Mouse (Mus musculus): ENCODE results near the gene Pnn. TPM values are rescaled to one million over a fixed set of nuclear protein-coding genes. Genes with fewer than 3 reads are reported as not detected.
A peak's percentile ranks its signal among the peaks of the same experiment; 100 is the strongest.

Pnn gene
- polyA plus RNA-seq, 1 experiment from 2014 or later, result 108 TPM

- H3K4me2 ChIP-seq (replicated peaks; ENCODE audit: low read depth, low read length), result peak overlapping the region; percentile 50
- no peaks in the 10 kb centered on the region for H3K9me3 ChIP-seq (ENCODE audit: control insufficient read depth, low read length)
- ATAC-seq (ENCODE audit: low FRiP score, low TSS enrichment), result no peak
- peaks cover 28% of the 10 kb centered on the region for H3K36me3 ChIP-seq (ENCODE audit: control insufficient read depth, insufficient read depth, low read length)
- H3K27me3 ChIP-seq (ENCODE audit: control insufficient read depth, insufficient read depth, low read length), result no peaks in the 10 kb centered on the region
- H3K4me3 ChIP-seq (ENCODE audit: low read length), result peak overlapping the region; percentile 99
- 87% methylated on average over 3 of the region's 3 CpGs for WGBS
- H3K4me1 ChIP-seq (ENCODE audit: control insufficient read depth, insufficient read depth, low read length), result peaks cover 4% of the 10 kb centered on the region; the same call in 1 of the 2 replicates
- H3K27ac ChIP-seq (ENCODE audit: low read depth, low read length), result no peak overlapping the region
- H3K9ac ChIP-seq (ENCODE audit: low read depth, low read length), result no peak overlapping the region
These were observed 908 bp upstream of the Pnn start for GRCm38 (mm10) chr12:59065776-59066175.

GRCm38 (mm10) chr12:59067095-59067494, 411 bp downstream of the Pnn start:
- Histone ChIP-seq H3K9ac (ENCODE audit: low read depth, low read length) (peak overlapping the region; percentile 100), H3K27ac (ENCODE audit: low read depth, low read length) (peak overlapping the region; percentile 88), H3K4me1 (ENCODE audit: control insufficient read depth, insufficient read depth, low read length) (peaks cover 4% of the 10 kb centered on the region; the same call in 1 of the 2 replicates), H3K4me3 (ENCODE audit: low read length) (peak overlapping the region; percentile 99), H3K9me3 (ENCODE audit: control insufficient read depth, low read length) (no peaks in the 10 kb centered on the region), H3K36me3 (ENCODE audit: control insufficient read depth, insufficient read depth, low read length) (peaks cover 41% of the 10 kb centered on the region), H3K4me2 (replicated peaks; ENCODE audit: low read depth, low read length) (peak overlapping the region; percentile 76), H3K27me3 (ENCODE audit: control insufficient read depth, insufficient read depth, low read length) (no peaks in the 10 kb centered on the region)
- ATAC-seq (ENCODE audit: low FRiP score, low TSS enrichment), result peak; percentile 63
- under 1% methylated on average over 28 of the region's 41 CpGs for WGBS

- 93% methylated on average over 13 of the region's 13 CpGs for WGBS
These were observed 2.1 kb downstream of the Pnn start for GRCm38 (mm10) chr12:59068791-59069190.

GRCm38 (mm10) chr12:59072286-59072685, 5.6 kb downstream of the Pnn start:
- H3K36me3 ChIP-seq (ENCODE audit: control insufficient read depth, insufficient read depth, low read length), result peaks cover 60% of the 10 kb centered on the region
- WGBS, result 91% methylated on average over 11 of the region's 11 CpGs

More at GRCm38 (mm10) chr12:59068791-59069190, 2.1 kb downstream of the Pnn start:
- Histone ChIP-seq H3K4me1 (ENCODE audit: control insufficient read depth, insufficient read depth, low read length) (peaks cover 4% of the 10 kb centered on the region; the same call in 1 of the 2 replicates), H3K36me3 (ENCODE audit: control insufficient read depth, insufficient read depth, low read length) (peaks cover 53% of the 10 kb centered on the region), H3K4me3 (ENCODE audit: low read length) (no peak overlapping the region), H3K9ac (ENCODE audit: low read depth, low read length) (no peak overlapping the region), H3K27ac (ENCODE audit: low read depth, low read length) (no peak overlapping the region), H3K4me2 (replicated peaks; ENCODE audit: low read depth, low read length) (no peak overlapping the region), H3K9me3 (ENCODE audit: control insufficient read depth, low read length) (no peaks in the 10 kb centered on the region), H3K27me3 (ENCODE audit: control insufficient read depth, insufficient read depth, low read length) (no peaks in the 10 kb centered on the region)
- ATAC-seq (ENCODE audit: low FRiP score, low TSS enrichment), result no peak

GRCm38 (mm10) chr12:59074052-59074451, 7.4 kb downstream of the Pnn start:
- no peaks in the 10 kb centered on the region for H3K4me1 ChIP-seq (ENCODE audit: control insufficient read depth, insufficient read depth, low read length)
- peaks cover 49% of the 10 kb centered on the region for H3K36me3 ChIP-seq (ENCODE audit: control insufficient read depth, insufficient read depth, low read length)
- no peak overlapping the region for H3K27ac ChIP-seq (ENCODE audit: low read depth, low read length)
- H3K9ac ChIP-seq (ENCODE audit: low read depth, low read length), result no peak overlapping the region
- H3K9me3 ChIP-seq (ENCODE audit: control insufficient read depth, low read length), result no peaks in the 10 kb centered on the region
- H3K4me3 ChIP-seq (ENCODE audit: low read length), result no peak overlapping the region
- WGBS, result 89% methylated on average over 3 of the region's 3 CpGs
- no peak overlapping the region for H3K4me2 ChIP-seq (replicated peaks; ENCODE audit: low read depth, low read length)
- no peaks in the 10 kb centered on the region for H3K27me3 ChIP-seq (ENCODE audit: control insufficient read depth, insufficient read depth, low read length)
- ATAC-seq (ENCODE audit: low FRiP score, low TSS enrichment), result no peak

More at GRCm38 (mm10) chr12:59072286-59072685, 5.6 kb downstream of the Pnn start:
- Histone ChIP-seq H3K27me3 (ENCODE audit: control insufficient read depth, insufficient read depth, low read length) (no peaks in the 10 kb centered on the region), H3K27ac (ENCODE audit: low read depth, low read length) (no peak overlapping the region), H3K9ac (ENCODE audit: low read depth, low read length) (no peak overlapping the region), H3K4me1 (ENCODE audit: control insufficient read depth, insufficient read depth, low read length) (peaks cover 4% of the 10 kb centered on the region; the same call in 1 of the 2 replicates), H3K4me3 (ENCODE audit: low read length) (no peak overlapping the region), H3K9me3 (ENCODE audit: control insufficient read depth, low read length) (no peaks in the 10 kb centered on the region), H3K4me2 (replicated peaks; ENCODE audit: low read depth, low read length) (no peak overlapping the region)
- ATAC-seq (ENCODE audit: low FRiP score, low TSS enrichment), result no peak

GRCm38 (mm10) chr12:59076996-59077395, 10.3 kb downstream of the Pnn start:
- Histone ChIP-seq H3K4me2 (replicated peaks; ENCODE audit: low read depth, low read length) (no peak overlapping the region), H3K4me3 (ENCODE audit: low read length) (no peak overlapping the region), H3K27me3 (ENCODE audit: control insufficient read depth, insufficient read depth, low read length) (no peaks in the 10 kb centered on the region), H3K9me3 (ENCODE audit: control insufficient read depth, low read length) (no peaks in the 10 kb centered on the region), H3K9ac (ENCODE audit: low read depth, low read length) (no peak overlapping the region), H3K36me3 (ENCODE audit: control insufficient read depth, insufficient read depth, low read length) (peaks cover 19% of the 10 kb centered on the region), H3K4me1 (ENCODE audit: control insufficient read depth, insufficient read depth, low read length) (no peaks in the 10 kb centered on the region), H3K27ac (ENCODE audit: low read depth, low read length) (no peak overlapping the region)
- WGBS, result 84% methylated on average over 3 of the region's 3 CpGs
- ATAC-seq (ENCODE audit: low FRiP score, low TSS enrichment), result no peak

- H3K4me2 ChIP-seq (replicated peaks; ENCODE audit: low read depth, low read length), result no peak overlapping the region
- H3K9me3 ChIP-seq (ENCODE audit: control insufficient read depth, low read length), result no peaks in the 10 kb centered on the region
- no peak overlapping the region for H3K4me3 ChIP-seq (ENCODE audit: low read length)
- no peak overlapping the region for H3K9ac ChIP-seq (ENCODE audit: low read depth, low read length)
- ATAC-seq (ENCODE audit: low FRiP score, low TSS enrichment), result no peak
- H3K27me3 ChIP-seq (ENCODE audit: control insufficient read depth, insufficient read depth, low read length), result no peaks in the 10 kb centered on the region
- no peak overlapping the region for H3K27ac ChIP-seq (ENCODE audit: low read depth, low read length)
- H3K36me3 ChIP-seq (ENCODE audit: control insufficient read depth, insufficient read depth, low read length), result peaks cover 11% of the 10 kb centered on the region; the same call in 1 of the 2 replicates
- no peaks in the 10 kb centered on the region for H3K4me1 ChIP-seq (ENCODE audit: control insufficient read depth, insufficient read depth, low read length)
- 85% methylated on average over 3 of the region's 3 CpGs for whole genome bisulfite sequencing
These were observed 11.2 kb downstream of the Pnn start for GRCm38 (mm10) chr12:59077883-59078282.

- 86% methylated on average over 4 of the region's 4 CpGs for WGBS
- Histone ChIP-seq H3K4me1 (ENCODE audit: control insufficient read depth, insufficient read depth, low read length) (no peaks in the 10 kb centered on the region), H3K27me3 (ENCODE audit: control insufficient read depth, insufficient read depth, low read length) (no peaks in the 10 kb centered on the region), H3K4me3 (ENCODE audit: low read length) (no peak overlapping the region), H3K4me2 (replicated peaks; ENCODE audit: low read depth, low read length) (no peak overlapping the region), H3K36me3 (ENCODE audit: control insufficient read depth, insufficient read depth, low read length) (no peaks in the 10 kb centered on the region), H3K27ac (ENCODE audit: low read depth, low read length) (no peak overlapping the region), H3K9me3 (ENCODE audit: control insufficient read depth, low read length) (no peaks in the 10 kb centered on the region), H3K9ac (ENCODE audit: low read depth, low read length) (no peak overlapping the region)
- no peak for ATAC-seq (ENCODE audit: low FRiP score, low TSS enrichment)
These were observed 13.8 kb downstream of the Pnn start for GRCm38 (mm10) chr12:59080461-59080860.

GRCm38 (mm10) chr12:59084446-59084845, 17.8 kb downstream of the Pnn start:
- no peaks in the 10 kb centered on the region for H3K9me3 ChIP-seq (ENCODE audit: control insufficient read depth, low read length)
- no peak for ATAC-seq (ENCODE audit: low FRiP score, low TSS enrichment)
- WGBS, result 65% methylated on average over 5 of the region's 5 CpGs
- no peak overlapping the region for H3K27ac ChIP-seq (ENCODE audit: low read depth, low read length)
- no peaks in the 10 kb centered on the region for H3K4me1 ChIP-seq (ENCODE audit: control insufficient read depth, insufficient read depth, low read length)
- H3K36me3 ChIP-seq (ENCODE audit: control insufficient read depth, insufficient read depth, low read length), result no peaks in the 10 kb centered on the region
- no peaks in the 10 kb centered on the region for H3K27me3 ChIP-seq (ENCODE audit: control insufficient read depth, insufficient read depth, low read length)
- H3K4me3 ChIP-seq (ENCODE audit: low read length), result no peak overlapping the region
- H3K4me2 ChIP-seq (replicated peaks; ENCODE audit: low read depth, low read length), result no peak overlapping the region
- H3K9ac ChIP-seq (ENCODE audit: low read depth, low read length), result no peak overlapping the region
